Mouse (Mus musculus) C2C12 (cell line): ENCODE data around the gene Ppp1r9b.

ENCODE experiments used
- CEBPB ChIP-seq: IDR thresholded peaks from one replicate; pipeline ENCODE4 v1.6.1; 2011; ENCODE audit warnings: low read depth, mild to moderate bottlenecking, control low read depth, moderate library complexity
- CTCF ChIP-seq: IDR thresholded peaks from one replicate; pipeline ENCODE4 v1.5.1; 2011; ENCODE audit not compliant: control insufficient read depth, insufficient read depth, insufficient read length
- MAX ChIP-seq: IDR thresholded peaks from one replicate; pipeline ENCODE4 v1.6.1; 2011; ENCODE audit warnings: mild to moderate bottlenecking, control low read depth
- MYOD1 ChIP-seq: IDR thresholded peaks from one replicate; pipeline ENCODE4 v1.6.1; 2011; ENCODE audit warnings: low read depth; ENCODE audit not compliant: control insufficient read depth, insufficient read length
- MYOG ChIP-seq: IDR thresholded peaks from one replicate; pipeline ENCODE4 v1.6.1; 2011; ENCODE audit not compliant: control insufficient read depth, insufficient read length; ENCODE audit errors: extremely low read depth
- USF1 ChIP-seq: IDR thresholded peaks from one replicate; pipeline ENCODE4 v1.6.1; 2011; ENCODE audit warnings: low read depth, mild to moderate bottlenecking, control low read depth, moderate library complexity

DNA sequence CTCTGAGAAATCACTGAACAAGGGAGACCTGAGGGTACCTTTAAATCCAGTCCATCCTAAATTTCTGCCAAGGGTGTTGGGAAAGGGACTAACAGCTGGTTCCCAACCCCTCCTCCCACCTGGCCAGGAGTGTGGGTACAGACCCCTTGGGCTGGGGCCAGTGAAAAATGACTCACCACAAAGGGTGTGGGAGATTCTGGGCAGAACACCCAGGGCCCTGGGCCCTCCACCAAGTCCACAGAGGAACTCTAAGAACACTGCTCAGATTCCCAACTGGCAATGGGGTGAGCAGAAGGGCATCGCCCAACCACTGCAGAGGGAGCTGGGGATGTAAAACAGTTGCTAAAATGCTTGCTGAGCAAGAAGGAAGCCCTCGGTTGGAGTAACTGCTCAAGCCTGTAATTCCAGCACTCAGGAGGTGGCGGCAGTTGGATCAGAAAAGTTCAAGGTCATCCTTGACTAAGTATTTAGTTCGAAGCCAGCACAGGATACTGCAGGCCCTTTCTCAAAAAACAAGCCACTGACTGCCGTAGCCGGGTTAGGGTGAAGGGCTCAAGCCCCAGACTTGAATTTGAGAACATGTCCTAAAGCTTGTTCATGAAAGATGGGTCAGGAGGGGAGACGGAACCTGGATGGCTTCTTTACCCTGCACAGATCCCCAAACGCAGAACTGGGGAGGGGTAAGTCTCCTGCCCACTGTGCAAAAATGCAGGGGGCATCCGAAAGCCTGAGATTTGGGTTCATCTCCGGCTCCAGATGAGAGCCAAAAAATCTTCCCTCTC, 1.9 kb upstream of the Ppp1r9b start:
- no peak for TF ChIP-seq CTCF
- no peak for TF ChIP-seq CEBPB
- no peak for TF ChIP-seq MYOG
- TF ChIP-seq MAX = no peak
- no peak for TF ChIP-seq USF1
- TF ChIP-seq MYOD1 = no peak
